Mouse (Mus musculus): ENCODE measurements around the gene 2210011C24Rik. TPM values are rescaled to one million over a fixed set of nuclear protein-coding genes. Genes with fewer than 3 reads are reported as not detected.
"Not testable (repeated sequence)": the region's sequence is repeated elsewhere in the genome, so short reads cannot be mapped to it uniquely, and the experiment has no call there.

The 2210011C24Rik gene
- polyA plus RNA-seq, 1 experiment from 2014 or later: 1.9 TPM

- Histone ChIP-seq H3K27me3 (ENCODE audit: control insufficient read depth, insufficient read depth, low read length) (peaks cover 36% of the 10 kb centered on the region), H3K4me1 (ENCODE audit: control insufficient read depth, insufficient read depth, low read length) (peaks cover 17% of the 10 kb centered on the region; the same call in 1 of the 2 replicates), H3K9ac (replicated peaks; ENCODE audit: low read depth, low read length) (peak overlapping the region; percentile 55), H3K4me2 (ENCODE audit: low read depth, low read length) (peak overlapping the region; percentile 97), H3K36me3 (ENCODE audit: control insufficient read depth, insufficient read depth, low read length) (no peaks in the 10 kb centered on the region), H3K4me3 (ENCODE audit: low read depth, low read length) (peak overlapping the region; percentile 50), H3K9me3 (ENCODE audit: control insufficient read depth, low read length) (no peaks in the 10 kb centered on the region), H3K27ac (ENCODE audit: low read depth, low read length) (no peak overlapping the region)
- peak; percentile 50 for ATAC-seq (ENCODE audit: low read depth)
- WGBS: 3% methylated on average over 64 of the region's 83 CpGs
Measured at GRCm38 (mm10) chr8:84010625-84011611, 1.1 kb downstream of the 2210011C24Rik start.

GRCm38 (mm10) chr8:84009876-84010275, 2.1 kb downstream of the 2210011C24Rik start:
- no peaks in the 10 kb centered on the region for H3K9me3 ChIP-seq (ENCODE audit: control insufficient read depth, low read length)
- H3K4me3 ChIP-seq (ENCODE audit: low read depth, low read length): no peak overlapping the region
- WGBS: under 1% methylated on average over 11 of the region's 11 CpGs
- ATAC-seq (ENCODE audit: low read depth): no peak
- no peak overlapping the region for H3K4me2 ChIP-seq (ENCODE audit: low read depth, low read length)
- H3K4me1 ChIP-seq (ENCODE audit: control insufficient read depth, insufficient read depth, low read length): peaks cover 17% of the 10 kb centered on the region; the same call in 1 of the 2 replicates
- no peak overlapping the region for H3K9ac ChIP-seq (replicated peaks; ENCODE audit: low read depth, low read length)
- H3K36me3 ChIP-seq (ENCODE audit: control insufficient read depth, insufficient read depth, low read length): no peaks in the 10 kb centered on the region
- H3K27me3 ChIP-seq (ENCODE audit: control insufficient read depth, insufficient read depth, low read length): peaks cover 36% of the 10 kb centered on the region
- no peak overlapping the region for H3K27ac ChIP-seq (ENCODE audit: low read depth, low read length)

GRCm38 (mm10) chr8:84008362-84008761, 3.6 kb downstream of the 2210011C24Rik start:
- WGBS: 37% methylated on average over 7 of the region's 7 CpGs
- Histone ChIP-seq H3K27ac (ENCODE audit: low read depth, low read length) (no peak overlapping the region), H3K4me2 (ENCODE audit: low read depth, low read length) (no peak overlapping the region), H3K27me3 (ENCODE audit: control insufficient read depth, insufficient read depth, low read length) (peaks cover 32% of the 10 kb centered on the region), H3K36me3 (ENCODE audit: control insufficient read depth, insufficient read depth, low read length) (no peaks in the 10 kb centered on the region), H3K9me3 (ENCODE audit: control insufficient read depth, low read length) (no peaks in the 10 kb centered on the region), H3K4me3 (ENCODE audit: low read depth, low read length) (no peak overlapping the region), H3K9ac (replicated peaks; ENCODE audit: low read depth, low read length) (no peak overlapping the region), H3K4me1 (ENCODE audit: control insufficient read depth, insufficient read depth, low read length) (peaks cover 22% of the 10 kb centered on the region; the same call in 1 of the 2 replicates)
- ATAC-seq (ENCODE audit: low read depth): no peak

- 93% methylated on average over 7 of the region's 7 CpGs for WGBS
- H3K9me3 ChIP-seq (ENCODE audit: control insufficient read depth, low read length); H3K4me1 ChIP-seq (ENCODE audit: control insufficient read depth, insufficient read depth, low read length); H3K36me3 ChIP-seq (ENCODE audit: control insufficient read depth, insufficient read depth, low read length); H3K9ac ChIP-seq (replicated peaks; ENCODE audit: low read depth, low read length); ATAC-seq (ENCODE audit: low read depth); H3K27ac ChIP-seq (ENCODE audit: low read depth, low read length); H3K4me3 ChIP-seq (ENCODE audit: low read depth, low read length); H3K4me2 ChIP-seq (ENCODE audit: low read depth, low read length): not testable (repeated sequence)
- peaks cover 10% of the 10 kb centered on the region for H3K27me3 ChIP-seq (ENCODE audit: control insufficient read depth, insufficient read depth, low read length)
Measured at GRCm38 (mm10) chr8:84005502-84005901, 6.5 kb downstream of the 2210011C24Rik start.

GRCm38 (mm10) chr8:84004533-84005201, 7.3 kb downstream of the 2210011C24Rik start:
- Histone ChIP-seq H3K9me3 (ENCODE audit: control insufficient read depth, low read length) (no peaks in the 10 kb centered on the region), H3K27me3 (ENCODE audit: control insufficient read depth, insufficient read depth, low read length) (0 out of 2 replicates have a peak, but pooled peaks cover 6% of the 10 kb centered on the region), H3K4me1 (ENCODE audit: control insufficient read depth, insufficient read depth, low read length) (peaks cover 7% of the 10 kb centered on the region; the same call in 1 of the 2 replicates), H3K27ac (ENCODE audit: low read depth, low read length) (peak overlapping the region; percentile 61), H3K36me3 (ENCODE audit: control insufficient read depth, insufficient read depth, low read length) (peaks cover 5% of the 10 kb centered on the region; the same call in 1 of the 2 replicates), H3K4me3 (ENCODE audit: low read depth, low read length) (peak overlapping the region; percentile 44), H3K4me2 (ENCODE audit: low read depth, low read length) (peak overlapping the region; percentile 94), H3K9ac (replicated peaks; ENCODE audit: low read depth, low read length) (peak overlapping the region; percentile 67)
- peak; percentile 73 for ATAC-seq (ENCODE audit: low read depth)
- under 1% methylated on average over 30 of the region's 30 CpGs for WGBS

GRCm38 (mm10) chr8:84003612-84004246, 8.2 kb downstream of the 2210011C24Rik start:
- ATAC-seq (ENCODE audit: low read depth): no peak
- Histone ChIP-seq H3K9me3 (ENCODE audit: control insufficient read depth, low read length) (no peaks in the 10 kb centered on the region), H3K4me1 (ENCODE audit: control insufficient read depth, insufficient read depth, low read length) (peaks cover 17% of the 10 kb centered on the region), H3K36me3 (ENCODE audit: control insufficient read depth, insufficient read depth, low read length) (peaks cover 5% of the 10 kb centered on the region; the same call in 1 of the 2 replicates), H3K9ac (replicated peaks; ENCODE audit: low read depth, low read length) (no peak overlapping the region), H3K27me3 (ENCODE audit: control insufficient read depth, insufficient read depth, low read length) (0 out of 2 replicates have a peak, but pooled peaks cover 6% of the 10 kb centered on the region), H3K27ac (ENCODE audit: low read depth, low read length) (no peak overlapping the region), H3K4me3 (ENCODE audit: low read depth, low read length) (peak overlapping the region; percentile 44), H3K4me2 (ENCODE audit: low read depth, low read length) (peak overlapping the region; percentile 94)
- 78% methylated on average over 6 of the region's 6 CpGs for WGBS

- no peak for ATAC-seq (ENCODE audit: low read depth)
Measured at GRCm38 (mm10) chr8:84002957-84003611, 8.9 kb downstream of the 2210011C24Rik start.

More at GRCm38 (mm10) chr8:84002957-84003611, 8.9 kb downstream of the 2210011C24Rik start:
- Histone ChIP-seq H3K4me2 (ENCODE audit: low read depth, low read length) (no peak overlapping the region), H3K4me3 (ENCODE audit: low read depth, low read length) (no peak overlapping the region), H3K9me3 (ENCODE audit: control insufficient read depth, low read length) (no peaks in the 10 kb centered on the region), H3K27me3 (ENCODE audit: control insufficient read depth, insufficient read depth, low read length) (0 out of 2 replicates have a peak, but pooled peaks cover 6% of the 10 kb centered on the region), H3K27ac (ENCODE audit: low read depth, low read length) (no peak overlapping the region), H3K36me3 (ENCODE audit: control insufficient read depth, insufficient read depth, low read length) (peaks cover 5% of the 10 kb centered on the region; the same call in 1 of the 2 replicates), H3K9ac (replicated peaks; ENCODE audit: low read depth, low read length) (no peak overlapping the region), H3K4me1 (ENCODE audit: control insufficient read depth, insufficient read depth, low read length) (peaks cover 18% of the 10 kb centered on the region)
- WGBS: 68% methylated on average over 12 of the region's 12 CpGs
